Mouse (Mus musculus): ENCODE measurements around the gene Asic4.

GRCm38 (mm10) chr1:75518427-75518826, 68.2 kb downstream of the Asic4 start:
- TF ChIP-seq POLR2A (IDR thresholded peaks at IDR 0.05; ENCODE audit: insufficient read depth, low read depth, low read length) (no peak), CTCF (IDR thresholded peaks at IDR 0.05) (no peak), EP300 (IDR thresholded peaks at IDR 0.05; ENCODE audit: insufficient read depth, low read depth, low read length) (no peak)

All from heart, adult 2 months (tissue).